Mouse (Mus musculus): Measurements from ENCODE around the gene Dnajc1. TPM values are rescaled to one million over a fixed set of nuclear protein-coding genes. Genes with fewer than 3 reads are reported as not detected.

Gene Dnajc1
- polyA plus RNA-seq, 1 experiment from 2014 or later: 35.5 TPM

DNA sequence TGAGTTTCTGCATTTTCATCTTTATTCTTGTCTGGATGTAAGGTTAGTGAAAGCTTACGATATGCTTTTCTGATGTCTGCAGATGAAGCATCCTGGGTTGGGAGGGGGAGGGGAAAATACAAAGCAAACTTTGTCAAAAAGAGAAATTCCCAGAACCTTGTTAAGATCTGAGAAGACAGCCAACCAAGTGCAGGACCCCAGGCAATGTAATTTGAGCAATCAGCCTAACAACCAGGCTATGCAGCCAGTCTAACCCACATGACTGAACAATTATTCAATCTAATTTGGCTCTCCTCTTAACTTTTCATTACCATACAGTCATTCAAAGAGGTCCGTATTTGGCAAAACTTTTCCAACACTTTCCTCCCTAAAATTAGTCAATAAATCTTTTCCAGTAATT lies 75.7 kb downstream of the Dnajc1 start:
- DNase-seq (ENCODE audit: low spot score): peak; percentile 22
- Histone ChIP-seq H3K4me3 (ENCODE audit: low read depth, low read length) (no peak overlapping the region), H3K4me1 (replicated peaks; ENCODE audit: control insufficient read depth, insufficient read depth, low read length) (no peaks in the 10 kb centered on the region), H3K27ac (ENCODE audit: low read depth, low read length) (no peak overlapping the region), H3K4me2 (replicated peaks; ENCODE audit: low read depth, low read length) (no peak overlapping the region), H3K9me3 (ENCODE audit: control insufficient read depth, low read length) (0 out of 2 replicates have a peak, but pooled peaks cover 2% of the 10 kb centered on the region), H3K36me3 (ENCODE audit: control insufficient read depth, insufficient read depth, low read length) (no peaks in the 10 kb centered on the region), H3K9ac (ENCODE audit: low read depth, low read length) (no peak overlapping the region), H3K27me3 (ENCODE audit: control insufficient read depth, insufficient read depth, low read length) (no peaks in the 10 kb centered on the region)
- 61% methylated on average over 2 of the region's 2 CpGs for WGBS
- ATAC-seq (ENCODE audit: low FRiP score): no peak

DNA sequence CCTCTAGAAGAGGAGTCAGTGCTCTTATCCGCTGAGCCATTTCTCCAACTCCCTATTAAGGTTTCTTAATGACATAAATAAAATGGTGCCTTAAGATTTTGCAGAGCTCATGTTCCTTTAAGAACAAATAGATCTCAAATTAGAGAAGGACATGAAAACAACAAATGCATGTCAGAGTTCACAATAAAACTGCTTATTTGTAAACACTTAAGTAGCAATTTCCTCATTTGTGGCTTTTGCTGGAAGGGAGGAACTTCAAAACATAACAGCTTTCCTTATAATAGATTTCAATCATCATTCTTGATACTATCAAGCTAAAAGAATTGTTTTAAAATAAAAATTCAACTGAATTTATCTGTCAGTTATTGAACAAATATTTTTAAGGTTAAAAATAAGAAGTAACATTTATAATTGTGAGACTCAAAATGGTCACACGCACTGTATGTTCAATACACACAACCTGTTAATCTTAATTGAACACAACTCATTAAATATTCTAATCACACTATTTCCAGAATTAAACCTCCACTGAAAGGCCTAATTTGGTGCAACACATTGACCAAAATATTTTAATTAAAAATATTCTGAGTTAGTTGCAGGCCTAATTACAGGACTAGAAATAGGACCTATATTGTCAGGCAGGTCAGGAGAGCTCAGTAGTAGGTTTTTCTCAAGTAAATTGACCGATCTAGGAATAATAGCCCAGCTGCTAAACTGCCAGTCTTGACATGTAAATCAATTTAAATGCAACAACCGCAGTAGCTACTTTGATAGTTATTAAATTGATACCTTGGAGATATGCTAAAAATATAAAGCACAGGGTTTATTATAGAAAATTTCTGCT lies 82.1 kb downstream of the Dnajc1 start:
- ATAC-seq (ENCODE audit: low FRiP score): no peak

DNA sequence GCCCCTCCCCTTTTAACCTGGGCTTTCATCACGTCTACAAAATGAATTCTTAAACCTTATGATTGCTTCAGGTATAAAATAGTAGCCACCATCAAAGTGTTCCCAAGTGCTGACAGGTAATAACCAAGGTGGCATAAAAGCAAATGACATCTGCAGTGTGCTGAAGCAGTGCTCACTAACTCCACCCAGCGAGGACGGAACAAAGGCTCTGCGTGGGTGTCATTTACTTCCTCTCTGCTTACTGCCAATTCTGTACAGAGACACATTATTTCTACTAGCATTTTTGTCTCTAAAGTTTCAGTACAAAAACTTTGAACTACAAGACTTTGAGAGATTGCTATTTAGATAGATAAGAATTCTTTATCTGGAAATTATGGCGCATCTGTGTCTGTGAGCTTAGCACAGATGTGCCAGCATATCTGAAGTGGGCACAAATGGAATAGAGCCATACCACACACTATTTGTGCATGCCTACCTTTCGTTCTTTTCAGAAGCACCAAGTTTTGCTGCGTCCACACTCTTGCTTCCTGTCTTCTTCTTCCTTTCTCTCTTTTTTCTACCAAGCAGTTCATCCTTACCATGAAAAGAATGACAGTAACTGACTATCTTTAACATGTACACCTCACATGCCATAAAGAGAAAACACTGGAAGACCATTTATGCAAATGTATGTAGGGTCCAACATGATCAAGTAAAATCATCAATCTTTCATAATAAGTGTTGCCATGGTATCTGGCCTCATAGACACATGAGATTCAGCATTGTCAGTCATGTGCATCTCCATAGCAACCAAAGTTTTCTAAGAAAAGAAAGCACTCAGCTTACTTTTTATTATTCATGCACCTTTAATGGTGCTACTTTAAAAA lies 85.0 kb downstream of the Dnajc1 start:
- Histone ChIP-seq H3K27ac (ENCODE audit: low read depth, low read length) (no peak overlapping the region), H3K36me3 (ENCODE audit: control insufficient read depth, insufficient read depth, low read length) (no peaks in the 10 kb centered on the region), H3K27me3 (ENCODE audit: control insufficient read depth, insufficient read depth, low read length) (no peaks in the 10 kb centered on the region), H3K9ac (ENCODE audit: low read depth, low read length) (no peak overlapping the region), H3K9me3 (ENCODE audit: control insufficient read depth, low read length) (no peaks in the 10 kb centered on the region), H3K4me2 (replicated peaks; ENCODE audit: low read depth, low read length) (no peak overlapping the region), H3K4me1 (replicated peaks; ENCODE audit: control insufficient read depth, insufficient read depth, low read length) (no peaks in the 10 kb centered on the region), H3K4me3 (ENCODE audit: low read depth, low read length) (no peak overlapping the region)
- ATAC-seq (ENCODE audit: low FRiP score): no peak
- WGBS: 81% methylated on average over 7 of the region's 7 CpGs
- DNase-seq (ENCODE audit: low spot score): no peak

More for the DNA sequence above, 82.1 kb downstream of the Dnajc1 start:
- no peaks in the 10 kb centered on the region for H3K9me3 ChIP-seq (ENCODE audit: control insufficient read depth, low read length)
- no peaks in the 10 kb centered on the region for H3K27me3 ChIP-seq (ENCODE audit: control insufficient read depth, insufficient read depth, low read length)
- no peaks in the 10 kb centered on the region for H3K36me3 ChIP-seq (ENCODE audit: control insufficient read depth, insufficient read depth, low read length)
- no peak overlapping the region for H3K4me2 ChIP-seq (replicated peaks; ENCODE audit: low read depth, low read length)
- no peaks in the 10 kb centered on the region for H3K4me1 ChIP-seq (replicated peaks; ENCODE audit: control insufficient read depth, insufficient read depth, low read length)
- 79% methylated on average over 4 of the region's 4 CpGs for WGBS
- H3K27ac ChIP-seq (ENCODE audit: low read depth, low read length): no peak overlapping the region
- no peak overlapping the region for H3K9ac ChIP-seq (ENCODE audit: low read depth, low read length)
- no peak overlapping the region for H3K4me3 ChIP-seq (ENCODE audit: low read depth, low read length)
- DNase-seq (ENCODE audit: low spot score): no peak

DNA sequence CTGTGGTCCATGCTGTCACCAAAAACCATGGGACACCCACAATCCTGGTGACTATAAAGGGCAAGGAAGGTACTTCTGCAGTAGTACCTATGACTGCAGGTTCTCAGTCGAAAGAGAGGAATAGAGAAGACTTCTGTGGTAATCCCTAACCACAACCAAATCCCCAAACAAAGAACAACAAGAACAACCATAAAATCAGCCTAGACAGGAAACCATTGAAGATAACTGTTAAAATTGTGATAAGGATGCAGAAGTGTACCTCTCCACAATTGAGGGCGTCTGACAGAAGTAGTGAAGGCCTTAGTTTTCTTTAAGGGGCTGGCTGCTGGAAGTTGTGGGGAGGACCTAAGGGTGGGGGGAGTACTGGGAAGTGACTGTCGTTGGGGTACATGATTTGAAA lies 91.7 kb downstream of the Dnajc1 start:
- Histone ChIP-seq H3K9me3 (ENCODE audit: control insufficient read depth, low read length) (no peaks in the 10 kb centered on the region), H3K4me1 (replicated peaks; ENCODE audit: control insufficient read depth, insufficient read depth, low read length) (no peaks in the 10 kb centered on the region), H3K36me3 (ENCODE audit: control insufficient read depth, insufficient read depth, low read length) (no peaks in the 10 kb centered on the region), H3K27ac (ENCODE audit: low read depth, low read length) (no peak overlapping the region), H3K4me3 (ENCODE audit: low read depth, low read length) (no peak overlapping the region), H3K27me3 (ENCODE audit: control insufficient read depth, insufficient read depth, low read length) (no peaks in the 10 kb centered on the region), H3K4me2 (replicated peaks; ENCODE audit: low read depth, low read length) (no peak overlapping the region), H3K9ac (ENCODE audit: low read depth, low read length) (no peak overlapping the region)
- 88% methylated on average over 3 of the region's 3 CpGs for WGBS
- ATAC-seq (ENCODE audit: low FRiP score): no peak
- no peak for DNase-seq (ENCODE audit: low spot score)

DNA sequence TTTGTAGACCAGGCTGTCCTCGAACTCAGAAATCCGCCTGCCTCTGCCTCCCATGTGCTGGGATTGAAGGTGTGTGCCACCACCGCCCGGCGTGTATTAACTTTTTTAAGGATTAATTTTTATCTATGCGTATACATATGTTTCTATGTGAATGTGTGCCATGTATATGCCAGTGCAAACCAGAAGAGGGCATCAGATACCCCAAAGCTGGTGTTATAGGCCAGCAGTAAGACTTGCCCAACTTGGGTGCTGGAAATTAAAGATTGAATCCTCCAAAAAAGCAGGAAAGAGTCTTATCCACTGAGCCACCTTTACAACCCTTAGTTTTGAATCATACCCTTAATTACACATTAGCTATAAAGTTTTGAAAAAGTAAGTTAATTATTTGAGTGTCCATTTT lies 107.5 kb downstream of the Dnajc1 start:
- Histone ChIP-seq H3K36me3 (ENCODE audit: control insufficient read depth, insufficient read depth, low read length) (no peaks in the 10 kb centered on the region), H3K4me1 (replicated peaks; ENCODE audit: control insufficient read depth, insufficient read depth, low read length) (no peaks in the 10 kb centered on the region), H3K4me3 (ENCODE audit: low read depth, low read length) (no peak overlapping the region), H3K9ac (ENCODE audit: low read depth, low read length) (no peak overlapping the region), H3K4me2 (replicated peaks; ENCODE audit: low read depth, low read length) (no peak overlapping the region), H3K27me3 (ENCODE audit: control insufficient read depth, insufficient read depth, low read length) (no peaks in the 10 kb centered on the region), H3K9me3 (ENCODE audit: control insufficient read depth, low read length) (no peaks in the 10 kb centered on the region), H3K27ac (ENCODE audit: low read depth, low read length) (no peak overlapping the region)
- WGBS: 91% methylated on average over 6 of the region's 6 CpGs
- no peak for DNase-seq (ENCODE audit: low spot score)
- no peak for ATAC-seq (ENCODE audit: low FRiP score)

DNA sequence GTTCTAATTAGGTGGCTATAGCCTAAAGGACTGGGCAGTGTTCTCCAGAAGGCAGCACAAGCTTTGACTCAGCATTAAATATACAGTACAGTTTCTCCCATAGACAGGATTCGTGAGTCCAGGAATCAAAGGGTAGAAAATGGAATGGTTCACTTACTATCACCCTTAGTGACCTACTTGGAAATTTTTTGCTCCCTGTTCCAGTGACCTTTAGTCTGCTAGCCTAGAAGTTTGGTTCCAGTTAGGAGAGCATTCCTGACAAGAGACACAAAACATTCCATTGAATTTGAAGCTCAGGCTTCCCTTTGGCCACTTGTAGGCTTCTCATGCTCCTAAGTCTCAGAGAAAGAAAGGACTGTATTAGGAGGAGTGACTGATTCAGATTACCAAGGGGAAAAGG lies 126.9 kb downstream of the Dnajc1 start:
- ATAC-seq (ENCODE audit: low FRiP score) (no peak), DNase-seq (ENCODE audit: low spot score) (no peak)
- no peak overlapping the region for H3K4me2 ChIP-seq (replicated peaks; ENCODE audit: low read depth, low read length)
- H3K36me3 ChIP-seq (ENCODE audit: control insufficient read depth, insufficient read depth, low read length): no peaks in the 10 kb centered on the region
- H3K9ac ChIP-seq (ENCODE audit: low read depth, low read length): no peak overlapping the region
- no peaks in the 10 kb centered on the region for H3K27me3 ChIP-seq (ENCODE audit: control insufficient read depth, insufficient read depth, low read length)
- WGBS: 87% methylated on average over 1 of the region's 1 CpGs
- H3K27ac ChIP-seq (ENCODE audit: low read depth, low read length): no peak overlapping the region
- H3K4me1 ChIP-seq (replicated peaks; ENCODE audit: control insufficient read depth, insufficient read depth, low read length): no peaks in the 10 kb centered on the region
- H3K9me3 ChIP-seq (ENCODE audit: control insufficient read depth, low read length): no peaks in the 10 kb centered on the region
- H3K4me3 ChIP-seq (ENCODE audit: low read depth, low read length): no peak overlapping the region

DNA sequence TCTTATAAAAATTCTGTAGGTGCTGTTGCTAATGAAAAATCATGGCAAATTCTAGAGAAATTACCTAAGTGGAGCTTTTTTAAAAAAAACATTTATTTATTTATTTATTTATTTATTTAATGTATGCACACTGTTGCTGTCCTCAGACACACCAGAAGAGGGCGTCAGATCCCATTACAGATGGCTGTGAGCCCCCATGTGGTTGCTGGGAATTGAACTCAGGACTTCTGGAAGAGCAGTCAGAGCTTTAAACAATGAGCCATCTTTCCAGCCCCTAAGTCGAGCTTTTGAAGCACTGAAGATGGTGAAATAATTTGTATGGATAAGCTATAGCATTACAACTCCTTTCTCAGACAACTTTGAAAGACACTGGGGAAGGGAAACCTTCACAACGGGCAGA lies 128.1 kb downstream of the Dnajc1 start:
- no peak for ATAC-seq (ENCODE audit: low FRiP score)
- Histone ChIP-seq H3K36me3 (ENCODE audit: control insufficient read depth, insufficient read depth, low read length) (no peaks in the 10 kb centered on the region), H3K9ac (ENCODE audit: low read depth, low read length) (no peak overlapping the region), H3K4me2 (replicated peaks; ENCODE audit: low read depth, low read length) (no peak overlapping the region), H3K9me3 (ENCODE audit: control insufficient read depth, low read length) (no peaks in the 10 kb centered on the region), H3K27me3 (ENCODE audit: control insufficient read depth, insufficient read depth, low read length) (no peaks in the 10 kb centered on the region), H3K4me3 (ENCODE audit: low read depth, low read length) (no peak overlapping the region), H3K4me1 (replicated peaks; ENCODE audit: control insufficient read depth, insufficient read depth, low read length) (no peaks in the 10 kb centered on the region), H3K27ac (ENCODE audit: low read depth, low read length) (no peak overlapping the region)
- DNase-seq (ENCODE audit: low spot score): no peak
- 86% methylated on average over 3 of the region's 3 CpGs for WGBS

DNA sequence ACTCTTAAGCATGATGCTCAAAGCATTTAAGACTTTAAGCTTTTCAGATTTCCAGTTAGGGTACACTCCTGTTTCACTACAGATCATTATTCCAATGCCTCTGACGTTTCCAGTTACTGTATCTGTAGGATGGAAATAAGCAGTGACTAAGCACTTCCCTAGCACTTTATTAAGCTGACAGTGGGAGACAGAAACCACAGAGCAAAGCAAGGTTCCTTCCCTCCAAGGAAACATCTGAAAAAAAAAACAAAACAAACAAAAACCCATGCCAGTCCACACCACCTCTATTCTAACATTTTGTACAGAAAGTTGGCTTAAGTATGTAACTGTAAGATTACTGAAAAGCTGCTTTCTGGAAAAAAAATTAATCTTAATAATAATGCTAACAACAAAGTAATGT lies 130.3 kb downstream of the Dnajc1 start:
- Histone ChIP-seq H3K36me3 (ENCODE audit: control insufficient read depth, insufficient read depth, low read length) (no peaks in the 10 kb centered on the region), H3K9ac (ENCODE audit: low read depth, low read length) (no peak overlapping the region), H3K9me3 (ENCODE audit: control insufficient read depth, low read length) (no peaks in the 10 kb centered on the region), H3K4me1 (replicated peaks; ENCODE audit: control insufficient read depth, insufficient read depth, low read length) (no peaks in the 10 kb centered on the region), H3K27me3 (ENCODE audit: control insufficient read depth, insufficient read depth, low read length) (no peaks in the 10 kb centered on the region), H3K4me3 (ENCODE audit: low read depth, low read length) (no peak overlapping the region), H3K4me2 (replicated peaks; ENCODE audit: low read depth, low read length) (no peak overlapping the region), H3K27ac (ENCODE audit: low read depth, low read length) (no peak overlapping the region)
- 49% methylated on average over 1 of the region's 1 CpGs for WGBS
- ATAC-seq (ENCODE audit: low FRiP score) (no peak), DNase-seq (ENCODE audit: low spot score) (no peak)
